Mouse (Mus musculus): ENCODE results near the gene Ppm1h.

GRCm38 (mm10) chr10:122819808-122820207 is 141.2 kb downstream of the Ppm1h start:
- TF ChIP-seq CTCF (IDR thresholded peaks at IDR 0.05; ENCODE audit: control insufficient read depth, insufficient read depth, low read length) (no peak), POLR2A (IDR thresholded peaks at IDR 0.05; ENCODE audit: borderline replicate concordance, control insufficient read depth, low read depth, low read length) (no peak)

Data from bone marrow, adult 2 months (tissue).